Mouse (Mus musculus): ENCODE measurements around the gene Kcnk16. TPM values are rescaled to one million over a fixed set of nuclear protein-coding genes. Genes with fewer than 3 reads are reported as not detected.

The Kcnk16 gene
- polyA plus RNA-seq, 1 experiment: not detected

- TF ChIP-seq CTCF (IDR thresholded peaks at IDR 0.05; ENCODE audit: low read depth, low read length) (peak; percentile 78), POLR2A (IDR thresholded peaks at IDR 0.05; ENCODE audit: borderline replicate concordance, low read depth, low read length) (no peak)
- Histone ChIP-seq H3K4me1 (ENCODE audit: control insufficient read depth, insufficient read depth, low read length) (no peaks in the 10 kb centered on the region), H3K4me3 (ENCODE audit: insufficient read depth, low read length) (no peak overlapping the region), H3K27ac (ENCODE audit: insufficient read depth, low read depth, low read length) (no peak overlapping the region)
These were observed 10.6 kb downstream of the Kcnk16 start for GRCm38 (mm10) chr14:20258185-20259113.

- TF ChIP-seq CTCF (IDR thresholded peaks at IDR 0.05; ENCODE audit: low read depth, low read length) (no peak), POLR2A (IDR thresholded peaks at IDR 0.05; ENCODE audit: borderline replicate concordance, low read depth, low read length) (no peak)
These were observed 18.5 kb downstream of the Kcnk16 start for GRCm38 (mm10) chr14:20250237-20251171.

GRCm38 (mm10) chr14:20248001-20248400 is 21.0 kb downstream of the Kcnk16 start:
- TF ChIP-seq POLR2A (IDR thresholded peaks at IDR 0.05; ENCODE audit: borderline replicate concordance, low read depth, low read length) (no peak), CTCF (IDR thresholded peaks at IDR 0.05; ENCODE audit: low read depth, low read length) (no peak)
- H3K4me3 ChIP-seq (ENCODE audit: insufficient read depth, low read length): no peak overlapping the region
- H3K4me1 ChIP-seq (ENCODE audit: control insufficient read depth, insufficient read depth, low read length): no peaks in the 10 kb centered on the region
- H3K27ac ChIP-seq (ENCODE audit: insufficient read depth, low read depth, low read length): no peak overlapping the region

More at GRCm38 (mm10) chr14:20250237-20251171, 18.5 kb downstream of the Kcnk16 start:
- H3K4me1 ChIP-seq (ENCODE audit: control insufficient read depth, insufficient read depth, low read length): no peaks in the 10 kb centered on the region
- no peak overlapping the region for H3K27ac ChIP-seq (ENCODE audit: insufficient read depth, low read depth, low read length)
- H3K4me3 ChIP-seq (ENCODE audit: insufficient read depth, low read length): no peak overlapping the region

- no peaks in the 10 kb centered on the region for H3K4me1 ChIP-seq (ENCODE audit: control insufficient read depth, insufficient read depth, low read length)
- H3K27ac ChIP-seq (ENCODE audit: insufficient read depth, low read depth, low read length): no peak overlapping the region
- TF ChIP-seq CTCF (IDR thresholded peaks at IDR 0.05; ENCODE audit: low read depth, low read length) (no peak), POLR2A (IDR thresholded peaks at IDR 0.05; ENCODE audit: borderline replicate concordance, low read depth, low read length) (no peak)
- no peak overlapping the region for H3K4me3 ChIP-seq (ENCODE audit: insufficient read depth, low read length)
These were observed 22.2 kb downstream of the Kcnk16 start for GRCm38 (mm10) chr14:20246811-20247266.

GRCm38 (mm10) chr14:20245861-20246260 is 23.1 kb downstream of the Kcnk16 start:
- Histone ChIP-seq H3K27ac (ENCODE audit: insufficient read depth, low read depth, low read length) (no peak overlapping the region), H3K4me1 (ENCODE audit: control insufficient read depth, insufficient read depth, low read length) (no peaks in the 10 kb centered on the region), H3K4me3 (ENCODE audit: insufficient read depth, low read length) (no peak overlapping the region)
- TF ChIP-seq CTCF (IDR thresholded peaks at IDR 0.05; ENCODE audit: low read depth, low read length) (no peak), POLR2A (IDR thresholded peaks at IDR 0.05; ENCODE audit: borderline replicate concordance, low read depth, low read length) (no peak)

GRCm38 (mm10) chr14:20245318-20245717 is 23.7 kb downstream of the Kcnk16 start:
- H3K27ac ChIP-seq (ENCODE audit: insufficient read depth, low read depth, low read length): no peak overlapping the region

GRCm38 (mm10) chr14:20243158-20243557 is 25.8 kb downstream of the Kcnk16 start:
- H3K4me3 ChIP-seq (ENCODE audit: insufficient read depth, low read length): no peak overlapping the region
- TF ChIP-seq POLR2A (IDR thresholded peaks at IDR 0.05; ENCODE audit: borderline replicate concordance, low read depth, low read length) (no peak), CTCF (IDR thresholded peaks at IDR 0.05; ENCODE audit: low read depth, low read length) (no peak)
- no peaks in the 10 kb centered on the region for H3K4me1 ChIP-seq (ENCODE audit: control insufficient read depth, insufficient read depth, low read length)
- H3K27ac ChIP-seq (ENCODE audit: insufficient read depth, low read depth, low read length): no peak overlapping the region

More at GRCm38 (mm10) chr14:20245318-20245717, 23.7 kb downstream of the Kcnk16 start:
- no peak overlapping the region for H3K4me3 ChIP-seq (ENCODE audit: insufficient read depth, low read length)
- no peak for TF ChIP-seq POLR2A (IDR thresholded peaks at IDR 0.05; ENCODE audit: borderline replicate concordance, low read depth, low read length)
- no peak for TF ChIP-seq CTCF (IDR thresholded peaks at IDR 0.05; ENCODE audit: low read depth, low read length)
- H3K4me1 ChIP-seq (ENCODE audit: control insufficient read depth, insufficient read depth, low read length): no peaks in the 10 kb centered on the region

GRCm38 (mm10) chr14:20242454-20242853 is 26.5 kb downstream of the Kcnk16 start:
- no peaks in the 10 kb centered on the region for H3K4me1 ChIP-seq (ENCODE audit: control insufficient read depth, insufficient read depth, low read length)
- TF ChIP-seq POLR2A (IDR thresholded peaks at IDR 0.05; ENCODE audit: borderline replicate concordance, low read depth, low read length) (no peak), CTCF (IDR thresholded peaks at IDR 0.05; ENCODE audit: low read depth, low read length) (no peak)
- no peak overlapping the region for H3K4me3 ChIP-seq (ENCODE audit: insufficient read depth, low read length)
- H3K27ac ChIP-seq (ENCODE audit: insufficient read depth, low read depth, low read length): no peak overlapping the region

- H3K4me3 ChIP-seq (ENCODE audit: insufficient read depth, low read length): no peak overlapping the region
- H3K27ac ChIP-seq (ENCODE audit: insufficient read depth, low read depth, low read length): no peak overlapping the region
- TF ChIP-seq POLR2A (IDR thresholded peaks at IDR 0.05; ENCODE audit: borderline replicate concordance, low read depth, low read length) (no peak), CTCF (IDR thresholded peaks at IDR 0.05; ENCODE audit: low read depth, low read length) (no peak)
- no peaks in the 10 kb centered on the region for H3K4me1 ChIP-seq (ENCODE audit: control insufficient read depth, insufficient read depth, low read length)
These were observed 34.6 kb downstream of the Kcnk16 start for GRCm38 (mm10) chr14:20234403-20234802.
